Mouse (Mus musculus) intestine, embryonic 15.5 days (tissue): ENCODE measurements around the gene Asic3. TPM values are rescaled to one million over a fixed set of nuclear protein-coding genes. Genes with fewer than 3 reads are reported as not detected.

Source experiments
- ATAC-seq: fragments of 200-750 bp; cut with Nextera tagmentation; 2 replicates; pipeline ENCODE4 v1.8.0; 2017; ENCODE audit warnings: moderate TSS enrichment, moderate library complexity
- H3K27ac ChIP-seq: fragments of 300-500 bp; sonication (generic); 2 replicates; pipeline ENCODE4 v1.5.1; 2015; ENCODE audit warnings: mild to moderate bottlenecking, inconsistent platforms
- H3K27me3 ChIP-seq: fragments of 300-500 bp; sonication (generic); replicated peaks from 2 replicates; pipeline ENCODE4 v1.6.1; 2015; ENCODE audit warnings: inconsistent platforms
- H3K36me3 ChIP-seq: fragments of 300-500 bp; sonication (generic); 2 replicates; pipeline ENCODE4 v1.6.1; 2015; ENCODE audit warnings: inconsistent platforms
- H3K4me1 ChIP-seq: fragments of 300-500 bp; sonication (generic); replicated peaks from 2 replicates; pipeline ENCODE4 v1.6.1; 2015; ENCODE audit warnings: inconsistent platforms
- H3K4me2 ChIP-seq: fragments of 300-500 bp; sonication (generic); replicated peaks from 2 replicates; pipeline ENCODE4 v1.6.1; 2015; ENCODE audit warnings: mild to moderate bottlenecking, inconsistent platforms
- H3K4me3 ChIP-seq: fragments of 300-500 bp; sonication (generic); replicated peaks from 2 replicates; pipeline ENCODE4 v1.5.1; 2015; ENCODE audit warnings: inconsistent platforms
- H3K9ac ChIP-seq: fragments of 300-500 bp; sonication (generic); 2 replicates; pipeline ENCODE4 v1.6.1; 2015; ENCODE audit warnings: inconsistent platforms
- H3K9me3 ChIP-seq: fragments of 300-500 bp; sonication (generic); 2 replicates; pipeline ENCODE4 v1.6.1; 2016; ENCODE audit warnings: inconsistent platforms
- WGBS: fragments of 180-500 bp; shearing (Covaris S2); methylation state at CpG from one replicate; pipeline ENCODE4 v1.1.7; 2015; 5-methylcytosine and 5-hydroxymethylcytosine counted together
- polyA plus RNA-seq: library from polyadenylated mRNA; unstranded; fragments of >200 nt; fragmentation: Nextera tagmentation; extraction: Ambion mirVana; gene quantifications from 2 replicates; pipeline ENCODE4 v1.2.1, GENCODE M21; 2015

The Asic3 gene
- polyA plus RNA-seq, 1 experiment from 2014 or later = 0.14 TPM

DNA sequence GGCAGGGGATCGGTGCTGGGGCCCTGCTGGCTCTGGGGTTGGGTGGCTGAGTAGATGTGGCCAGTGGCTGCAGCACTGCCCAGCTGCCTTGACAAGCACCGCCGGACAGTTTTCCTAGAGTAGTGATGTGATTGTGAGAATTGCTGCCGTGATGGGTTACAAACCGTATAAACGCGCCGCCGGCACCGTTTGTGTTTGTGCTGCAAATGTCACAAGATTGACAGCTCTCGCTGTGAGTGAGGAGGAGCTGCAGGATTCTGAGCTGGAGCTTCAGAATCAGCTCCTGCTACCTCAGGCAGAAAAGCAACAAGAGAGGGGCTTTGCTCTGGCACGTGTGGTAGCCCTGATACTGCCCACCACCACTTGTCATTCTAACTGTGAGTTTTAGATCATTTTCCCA is 53.6 kb downstream of the Asic3 start:
- Histone ChIP-seq H3K4me2 (no peak overlapping the region), H3K9ac (no peak overlapping the region), H3K27me3 (no peaks in the 10 kb centered on the region), H3K4me3 (no peak overlapping the region), H3K4me1 (0 out of 2 replicates have a peak, but pooled peaks cover 6% of the 10 kb centered on the region), H3K27ac (no peak overlapping the region), H3K36me3 (no peaks in the 10 kb centered on the region), H3K9me3 (no peaks in the 10 kb centered on the region)
- no peak for ATAC-seq
- WGBS = 70% methylated on average over 12 of the region's 12 CpGs

Other genes with a start within 250 kb of the Asic3 start
- gene Nupl2, start 248.4 kb upstream of the Asic3 start, polyA plus RNA-seq = 12.3 and 12.8 TPM in 2 replicates
- gene Kcnh2, start 61.8 kb upstream of the Asic3 start, polyA plus RNA-seq = 6.7 and 7.6 TPM in 2 replicates
- 7.4 and 7.9 TPM in 2 replicates for gene Nos3, start 48.6 kb upstream of the Asic3 start, polyA plus RNA-seq
- gene Atg9b, start 21.2 kb upstream of the Asic3 start, polyA plus RNA-seq = 1.6 and 2.4 TPM in 2 replicates
- gene Abcb8, start 19.7 kb upstream of the Asic3 start, polyA plus RNA-seq = 66.2 and 79.0 TPM in 2 replicates
- gene Cdk5, start 10.1 kb downstream of the Asic3 start, polyA plus RNA-seq = 35.5 and 38.3 TPM in 2 replicates
- 41.1 and 46.9 TPM in 2 replicates for gene Slc4a2, start 10.4 kb downstream of the Asic3 start, polyA plus RNA-seq
- gene Fastk, start 31.9 kb downstream of the Asic3 start, polyA plus RNA-seq = 104 and 110 TPM in 2 replicates
- gene Tmub1, start 34.5 kb downstream of the Asic3 start, polyA plus RNA-seq = 22.4 and 23.6 TPM in 2 replicates
- 28.7 and 28.9 TPM in 2 replicates for gene Agap3, start 38.8 kb downstream of the Asic3 start, polyA plus RNA-seq
- 0.06 TPM in 1 of 2 replicates, not detected in the other for gene Gbx1, start 113.8 kb downstream of the Asic3 start, polyA plus RNA-seq
- 0.33 and 0.40 TPM in 2 replicates for gene Asb10, start 127.6 kb downstream of the Asic3 start, polyA plus RNA-seq
- gene 4931409K22Rik, start 143.4 kb downstream of the Asic3 start, polyA plus RNA-seq = 0.05 and 0.08 TPM in 2 replicates
- gene Abcf2, start 164.1 kb downstream of the Asic3 start, polyA plus RNA-seq = 86.0 and 87.1 TPM in 2 replicates
- 14.7 and 16.0 TPM in 2 replicates for gene Chpf2, start 173.3 kb downstream of the Asic3 start, polyA plus RNA-seq
- gene Smarcd3, start 211.0 kb downstream of the Asic3 start, polyA plus RNA-seq = 15.5 and 18.4 TPM in 2 replicates